Mouse (Mus musculus) liver, postnatal 0 days (tissue): ENCODE data around the gene Atxn1.

Experiments
- CTCF ChIP-seq: sonication (generic); IDR thresholded peaks from 2 replicates; pipeline ENCODE4 v1.5.1; 2016; ENCODE audit warnings: antibody characterized with exemption, low read depth
- EP300 ChIP-seq: IDR thresholded peaks from 2 replicates; pipeline ENCODE4 v1.6.1; 2016; ENCODE audit warnings: antibody characterized with exemption, low read depth, mild to moderate bottlenecking

GRCm38 (mm10) chr13:45764354-45764753, 200.5 kb downstream of the Atxn1 start:
- no peak for TF ChIP-seq CTCF
- no peak for TF ChIP-seq EP300
